Mouse (Mus musculus): ENCODE measurements around the gene Polr2b. TPM values are rescaled to one million over a fixed set of nuclear protein-coding genes. Genes with fewer than 3 reads are reported as not detected.

The Polr2b gene
- polyA plus RNA-seq (2014; fragmentation: Nextera tagmentation; extraction: Ambion mirVana): 103 and 115 TPM in 2 replicates

DNA sequence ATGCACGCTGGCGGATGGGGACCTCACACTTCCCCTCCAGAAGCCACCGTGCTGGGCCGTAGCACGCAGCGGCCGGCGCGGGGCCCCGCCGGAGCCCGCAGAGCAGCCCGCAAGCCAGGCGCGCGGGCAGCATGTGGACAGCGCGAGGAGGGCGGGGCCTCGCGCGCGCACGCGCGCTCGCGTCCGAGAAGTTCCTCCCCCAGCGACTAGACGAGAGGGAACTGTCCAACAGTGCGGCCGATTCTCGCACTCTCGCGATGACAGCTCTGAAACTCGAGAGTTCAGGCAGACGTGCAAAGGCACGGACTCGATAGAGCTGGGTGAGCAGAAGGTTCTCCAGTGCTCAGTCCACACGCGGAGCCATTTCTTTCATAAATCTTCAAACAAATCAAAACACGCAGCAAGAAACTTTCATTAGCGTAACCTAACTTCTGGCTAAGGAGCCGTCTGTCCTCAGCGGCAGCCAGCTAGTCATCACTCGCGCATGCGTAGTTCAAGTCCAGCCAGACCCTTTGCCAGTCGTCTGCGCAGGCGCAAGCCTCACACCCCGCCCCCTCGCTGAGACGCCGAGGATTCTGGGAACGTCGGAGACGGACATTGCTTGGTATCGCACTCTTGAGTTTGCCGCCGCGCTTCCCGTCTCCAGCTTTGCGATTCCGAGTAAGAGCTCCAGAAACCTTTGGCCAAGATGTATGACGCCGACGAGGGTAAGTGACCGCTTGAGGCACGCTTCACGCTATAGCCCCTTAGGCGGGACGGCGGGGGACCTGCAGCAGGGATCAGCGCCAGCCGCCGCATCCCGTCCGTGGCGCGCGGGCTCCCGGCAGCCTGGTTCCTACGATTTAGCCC, at the start of gene Polr2b, which contains the start of gene Noa1:
Gene Polr2b (plus strand): TSS at position 224 of the 849 bp plus-strand sequence.
Gene Noa1 (minus strand): TSS at position 161 of the 849 bp plus-strand sequence.
- Histone ChIP-seq H3K9me3 (ENCODE audit: control insufficient read depth, low read length) (no peaks in the 10 kb centered on the region), H3K4me3 (ENCODE audit: low read depth, low read length) (peak within 1 kb of the TSS; percentile 89), H3K9ac (ENCODE audit: low read length) (peak within 1 kb of the TSS; percentile 79), H3K4me2 (ENCODE audit: low read depth) (peak within 1 kb of the TSS; percentile 100), H3K27me3 (ENCODE audit: control insufficient read depth, insufficient read depth, low read length) (no peaks in the 10 kb centered on the region), H3K4me1 (ENCODE audit: control insufficient read depth, insufficient read depth, low read length) (peaks cover 15% of the 10 kb centered on the region), H3K27ac (ENCODE audit: low read depth, low read length) (peak within 1 kb of the TSS; percentile 85), H3K36me3 (ENCODE audit: control insufficient read depth, insufficient read depth, low read length) (peaks cover 6% of the 10 kb centered on the region; the same call in 1 of the 2 replicates)
- DNase-seq (ENCODE audit: low spot score) (peak; percentile 98), ATAC-seq (ENCODE audit: insufficient read depth, low FRiP score, low TSS enrichment) (peak; percentile 96)
- under 1% methylated on average over 85 of the region's 85 CpGs for WGBS

DNA sequence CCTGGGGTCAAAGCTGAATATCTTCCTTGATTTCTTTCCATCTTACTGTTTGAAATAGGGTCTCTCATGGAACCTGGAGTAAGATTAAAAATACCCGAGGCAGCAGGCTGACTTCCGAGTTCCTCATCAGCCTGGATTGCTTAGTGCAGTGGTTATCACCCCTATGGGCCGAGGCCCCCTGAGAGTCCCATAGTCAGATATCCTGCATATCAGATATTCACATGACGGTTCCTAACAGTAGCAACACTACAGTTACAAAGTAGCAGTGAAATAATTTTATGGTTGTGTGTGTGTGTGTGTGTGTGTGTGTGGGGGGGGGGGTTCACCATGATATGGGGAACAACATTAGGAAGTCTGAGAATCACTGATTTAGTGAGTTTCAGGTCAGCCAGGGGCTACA, 48.8 kb upstream of the Polr2b start:
- no peak overlapping the region for H3K9ac ChIP-seq (ENCODE audit: low read length)
- H3K36me3 ChIP-seq (ENCODE audit: control insufficient read depth, insufficient read depth, low read length): no peaks in the 10 kb centered on the region
- H3K27me3 ChIP-seq (ENCODE audit: control insufficient read depth, insufficient read depth, low read length): no peaks in the 10 kb centered on the region
- DNase-seq (ENCODE audit: low spot score) (no peak), ATAC-seq (ENCODE audit: insufficient read depth, low FRiP score, low TSS enrichment) (no peak)
- H3K4me1 ChIP-seq (ENCODE audit: control insufficient read depth, insufficient read depth, low read length): no peaks in the 10 kb centered on the region; the same call in 1 of the 2 replicates
- H3K27ac ChIP-seq (ENCODE audit: low read depth, low read length): no peak overlapping the region
- H3K4me2 ChIP-seq (ENCODE audit: low read depth): no peak overlapping the region
- no peak overlapping the region for H3K4me3 ChIP-seq (ENCODE audit: low read depth, low read length)
- no peaks in the 10 kb centered on the region for H3K9me3 ChIP-seq (ENCODE audit: control insufficient read depth, low read length)
- WGBS: 86% methylated on average over 4 of the region's 4 CpGs

DNA sequence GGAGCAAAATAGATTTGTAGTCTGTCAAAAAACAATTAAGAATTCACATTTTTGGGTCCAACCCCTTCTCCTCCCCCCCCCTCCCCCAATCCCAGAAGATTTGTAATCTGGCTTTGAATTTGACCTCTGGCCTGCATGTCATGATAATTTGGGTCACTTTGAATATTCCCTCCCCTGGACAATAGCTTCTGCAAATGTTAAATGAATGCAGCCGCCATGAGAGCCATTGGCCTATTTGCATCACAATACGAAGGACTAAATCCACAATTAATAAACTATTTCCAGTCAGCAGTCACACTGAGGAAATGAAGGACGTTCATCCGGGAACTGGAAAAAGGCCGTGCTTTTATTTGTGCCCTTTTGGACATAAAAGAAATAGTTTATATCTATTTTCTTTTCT, 47.8 kb upstream of the Polr2b start:
- H3K27ac ChIP-seq (ENCODE audit: low read depth, low read length): no peak overlapping the region
- no peaks in the 10 kb centered on the region; the same call in 1 of the 2 replicates for H3K4me1 ChIP-seq (ENCODE audit: control insufficient read depth, insufficient read depth, low read length)
- DNase-seq (ENCODE audit: low spot score) (no peak), ATAC-seq (ENCODE audit: insufficient read depth, low FRiP score, low TSS enrichment) (no peak)
- 34% methylated on average over 5 of the region's 5 CpGs for WGBS
- no peak overlapping the region for H3K9ac ChIP-seq (ENCODE audit: low read length)
- no peak overlapping the region for H3K4me2 ChIP-seq (ENCODE audit: low read depth)
- no peaks in the 10 kb centered on the region for H3K36me3 ChIP-seq (ENCODE audit: control insufficient read depth, insufficient read depth, low read length)
- no peaks in the 10 kb centered on the region for H3K9me3 ChIP-seq (ENCODE audit: control insufficient read depth, low read length)
- no peaks in the 10 kb centered on the region for H3K27me3 ChIP-seq (ENCODE audit: control insufficient read depth, insufficient read depth, low read length)
- H3K4me3 ChIP-seq (ENCODE audit: low read depth, low read length): no peak overlapping the region

DNA sequence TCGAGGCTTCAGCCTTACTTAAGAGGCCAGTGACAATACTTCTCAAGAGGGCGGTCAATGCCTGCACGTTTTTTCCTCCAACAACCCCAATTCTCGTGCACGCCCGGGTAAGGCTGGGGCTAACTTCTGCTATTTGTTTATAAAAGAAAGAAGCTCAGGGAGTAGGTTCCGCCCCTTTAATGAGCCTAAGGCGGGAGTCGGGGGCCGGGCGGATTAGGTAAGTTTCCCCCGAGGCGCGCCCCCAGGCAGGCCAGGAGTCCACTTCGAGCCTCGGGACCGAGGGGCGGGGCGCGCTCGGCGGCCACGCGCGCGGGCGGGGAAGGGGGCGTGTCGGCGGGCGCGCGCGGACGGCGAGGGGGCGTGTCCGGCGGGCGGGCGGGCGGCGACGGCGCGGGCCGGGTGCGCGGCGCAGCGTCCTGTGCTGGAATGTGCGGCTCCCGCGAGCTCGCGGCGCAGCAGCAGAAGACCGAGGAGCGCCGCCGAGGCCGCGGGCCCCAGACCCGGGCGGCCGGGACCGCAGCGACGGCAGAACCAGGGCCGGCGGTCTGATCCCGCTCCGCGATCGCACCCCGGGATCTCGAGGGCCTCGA, 44.8 kb upstream of the Polr2b start, which contains the start of gene Rest:
Gene Rest (plus strand): TSS at position 411 of the 590 bp plus-strand sequence.
- H3K9me3 ChIP-seq (ENCODE audit: control insufficient read depth, low read length): no peaks in the 10 kb centered on the region
- DNase-seq (ENCODE audit: low spot score): peak; percentile 81
- peak; percentile 86 for ATAC-seq (ENCODE audit: insufficient read depth, low FRiP score, low TSS enrichment)
- H3K36me3 ChIP-seq (ENCODE audit: control insufficient read depth, insufficient read depth, low read length): peaks cover 12% of the 10 kb centered on the region
- peak within 1 kb of the TSS; percentile 94 for H3K27ac ChIP-seq (ENCODE audit: low read depth, low read length)
- under 1% methylated on average over 18 of the region's 78 CpGs for whole genome bisulfite sequencing
- no peaks in the 10 kb centered on the region for H3K27me3 ChIP-seq (ENCODE audit: control insufficient read depth, insufficient read depth, low read length)
- peak within 1 kb of the TSS; percentile 96 for H3K9ac ChIP-seq (ENCODE audit: low read length)
- peak within 1 kb of the TSS; percentile 53 for H3K4me2 ChIP-seq (ENCODE audit: low read depth)
- no peaks in the 10 kb centered on the region; the same call in 1 of the 2 replicates for H3K4me1 ChIP-seq (ENCODE audit: control insufficient read depth, insufficient read depth, low read length)
- peak within 1 kb of the TSS; percentile 98 for H3K4me3 ChIP-seq (ENCODE audit: low read depth, low read length)

DNA sequence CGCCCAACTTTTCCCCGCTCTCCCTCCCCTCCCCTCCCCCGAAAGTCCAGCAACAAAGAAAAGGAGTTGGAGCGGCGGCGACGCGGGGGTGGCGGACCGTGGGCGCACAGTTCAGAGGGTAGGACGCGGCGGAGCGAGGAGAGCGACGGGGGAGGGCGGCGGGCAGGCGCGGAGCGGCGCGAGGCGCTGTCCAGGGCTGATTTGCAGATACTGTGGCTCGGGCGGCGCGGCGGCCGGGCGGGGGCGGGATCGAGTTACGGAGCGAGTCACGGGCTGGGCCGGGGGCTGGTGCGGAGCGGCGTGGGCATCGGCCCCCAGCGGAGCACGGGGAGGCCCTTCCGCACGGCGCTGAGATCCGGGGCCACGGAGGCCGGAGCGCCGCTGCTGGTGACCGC, 44.3 kb upstream of the Polr2b start:
- Histone ChIP-seq H3K4me1 (ENCODE audit: control insufficient read depth, insufficient read depth, low read length) (no peaks in the 10 kb centered on the region; the same call in 1 of the 2 replicates), H3K9ac (ENCODE audit: low read length) (peak overlapping the region; percentile 96), H3K36me3 (ENCODE audit: control insufficient read depth, insufficient read depth, low read length) (peaks cover 12% of the 10 kb centered on the region), H3K4me2 (ENCODE audit: low read depth) (peak overlapping the region; percentile 53), H3K9me3 (ENCODE audit: control insufficient read depth, low read length) (no peaks in the 10 kb centered on the region), H3K27me3 (ENCODE audit: control insufficient read depth, insufficient read depth, low read length) (no peaks in the 10 kb centered on the region), H3K27ac (ENCODE audit: low read depth, low read length) (peak overlapping the region; percentile 94), H3K4me3 (ENCODE audit: low read depth, low read length) (peak overlapping the region; percentile 98)
- DNase-seq (ENCODE audit: low spot score) (peak; percentile 79), ATAC-seq (ENCODE audit: insufficient read depth, low FRiP score, low TSS enrichment) (peak; percentile 80)
- WGBS: 0% methylated on average over 34 of the region's 53 CpGs

DNA sequence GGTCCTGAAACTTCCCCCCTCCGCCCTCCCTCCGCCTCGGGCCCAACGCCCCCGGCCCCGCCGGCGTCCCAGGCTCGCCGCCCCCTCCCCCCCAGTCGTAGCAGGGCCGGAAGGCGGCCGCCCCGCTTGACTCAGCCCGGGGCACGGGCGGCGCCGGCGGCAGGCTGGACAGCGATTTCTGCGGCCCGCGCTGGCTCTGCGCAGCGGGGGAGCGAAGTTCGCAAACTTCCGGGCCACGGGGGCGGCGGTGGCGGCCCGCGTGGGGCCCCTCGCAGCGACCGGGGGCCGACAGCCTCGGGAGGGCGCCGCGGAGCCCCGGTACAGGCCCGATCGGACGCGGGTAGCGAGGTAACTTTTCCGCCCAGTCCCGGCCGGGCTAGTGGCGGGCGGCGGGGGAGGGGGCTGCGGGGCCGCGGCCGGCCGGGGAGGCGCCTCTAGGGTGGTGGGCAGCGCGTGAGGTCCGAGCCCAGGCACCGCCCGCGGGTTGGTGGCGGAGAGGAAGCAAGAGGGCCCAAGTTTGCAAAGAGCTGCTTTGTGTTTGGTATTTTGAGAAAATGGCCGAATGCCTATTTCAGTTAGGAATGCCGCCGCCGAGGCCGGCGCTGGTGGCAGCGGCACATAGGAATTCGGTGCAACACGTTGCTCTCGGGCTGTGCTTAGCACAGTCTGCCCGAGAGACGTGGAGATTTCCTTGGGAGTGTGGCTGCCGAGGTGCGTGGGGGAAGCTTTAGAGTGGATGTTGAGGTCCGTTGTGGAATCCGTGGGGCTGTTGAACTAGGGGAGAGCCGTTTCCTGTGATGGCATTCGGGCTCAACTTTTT, 43.7 kb upstream of the Polr2b start:
- ATAC-seq (ENCODE audit: insufficient read depth, low FRiP score, low TSS enrichment): peak; percentile 59
- Histone ChIP-seq H3K36me3 (ENCODE audit: control insufficient read depth, insufficient read depth, low read length) (peaks cover 13% of the 10 kb centered on the region), H3K9ac (ENCODE audit: low read length) (peak overlapping the region; percentile 96), H3K9me3 (ENCODE audit: control insufficient read depth, low read length) (no peaks in the 10 kb centered on the region), H3K4me1 (ENCODE audit: control insufficient read depth, insufficient read depth, low read length) (no peaks in the 10 kb centered on the region; the same call in 1 of the 2 replicates), H3K4me2 (ENCODE audit: low read depth) (peak overlapping the region; percentile 53), H3K27ac (ENCODE audit: low read depth, low read length) (peak overlapping the region; percentile 94), H3K4me3 (ENCODE audit: low read depth, low read length) (peak overlapping the region; percentile 98), H3K27me3 (ENCODE audit: control insufficient read depth, insufficient read depth, low read length) (no peaks in the 10 kb centered on the region)
- peak; percentile 71 for DNase-seq (ENCODE audit: low spot score)
- 0% methylated on average over 63 of the region's 87 CpGs for WGBS

DNA sequence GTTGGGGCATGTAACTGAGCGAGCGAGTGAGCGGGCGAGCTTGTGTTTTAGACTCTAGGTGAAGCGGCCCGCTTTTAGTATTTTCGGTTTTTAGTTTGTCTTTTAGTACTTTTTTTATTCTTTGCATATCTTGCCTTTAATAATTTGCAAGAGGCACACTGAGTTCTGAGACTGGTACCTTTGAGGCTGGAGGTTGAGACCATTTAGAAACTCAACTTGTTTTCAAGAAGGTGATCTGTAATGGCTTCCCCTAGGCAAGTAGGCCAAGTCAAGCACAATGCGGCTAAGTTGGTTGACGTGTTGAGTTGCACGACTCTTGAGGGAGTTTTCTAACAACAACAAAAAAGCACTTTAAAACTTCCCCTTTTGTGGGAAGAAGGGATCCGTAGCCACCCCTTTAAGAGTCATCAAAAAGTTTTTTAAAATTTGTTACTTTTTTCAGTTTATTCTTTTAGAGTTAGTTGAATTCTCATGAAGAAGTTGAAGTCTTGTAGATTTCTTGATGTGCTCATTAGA, 43.0 kb upstream of the Polr2b start:
- 3% methylated on average over 11 of the region's 11 CpGs for WGBS
- Histone ChIP-seq H3K9ac (ENCODE audit: low read length) (peak overlapping the region; percentile 96), H3K4me3 (ENCODE audit: low read depth, low read length) (peak overlapping the region; percentile 98), H3K27me3 (ENCODE audit: control insufficient read depth, insufficient read depth, low read length) (no peaks in the 10 kb centered on the region), H3K4me1 (ENCODE audit: control insufficient read depth, insufficient read depth, low read length) (no peaks in the 10 kb centered on the region; the same call in 1 of the 2 replicates), H3K4me2 (ENCODE audit: low read depth) (peak overlapping the region; percentile 53), H3K27ac (ENCODE audit: low read depth, low read length) (peak overlapping the region; percentile 94; the same call in 1 of the 2 replicates), H3K9me3 (ENCODE audit: control insufficient read depth, low read length) (no peaks in the 10 kb centered on the region), H3K36me3 (ENCODE audit: control insufficient read depth, insufficient read depth, low read length) (peaks cover 15% of the 10 kb centered on the region)
- no peak for ATAC-seq (ENCODE audit: insufficient read depth, low FRiP score, low TSS enrichment)
- no peak for DNase-seq (ENCODE audit: low spot score)

DNA sequence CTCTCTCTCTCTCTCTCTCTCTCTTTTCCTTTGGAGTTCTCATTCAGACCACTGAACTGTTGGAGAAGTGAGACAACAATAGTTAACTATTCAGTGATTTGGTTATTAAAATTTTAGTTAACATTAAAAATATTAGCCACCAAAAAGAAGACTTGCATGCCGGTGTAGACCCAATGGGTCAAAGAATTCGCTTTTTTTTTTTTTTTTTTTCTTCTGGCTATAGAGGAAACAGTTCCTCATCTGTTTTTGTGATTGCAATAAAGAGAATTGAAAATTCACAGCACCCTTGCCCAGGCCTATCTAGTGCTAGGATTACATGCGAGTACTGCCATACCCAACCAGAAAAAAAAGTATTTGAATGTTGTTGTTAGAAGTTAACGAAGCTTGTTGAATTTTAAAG, 42.5 kb upstream of the Polr2b start:
- Histone ChIP-seq H3K9me3 (ENCODE audit: control insufficient read depth, low read length) (no peaks in the 10 kb centered on the region), H3K27me3 (ENCODE audit: control insufficient read depth, insufficient read depth, low read length) (no peaks in the 10 kb centered on the region), H3K9ac (ENCODE audit: low read length) (no peak overlapping the region), H3K4me2 (ENCODE audit: low read depth) (peak overlapping the region; percentile 53), H3K36me3 (ENCODE audit: control insufficient read depth, insufficient read depth, low read length) (peaks cover 15% of the 10 kb centered on the region), H3K4me1 (ENCODE audit: control insufficient read depth, insufficient read depth, low read length) (no peaks in the 10 kb centered on the region), H3K27ac (ENCODE audit: low read depth, low read length) (no peak overlapping the region), H3K4me3 (ENCODE audit: low read depth, low read length) (peak overlapping the region; percentile 98)
- no peak for DNase-seq (ENCODE audit: low spot score)
- no peak for ATAC-seq (ENCODE audit: insufficient read depth, low FRiP score, low TSS enrichment)
- WGBS: 68% methylated on average over 4 of the region's 4 CpGs
